Mouse (Mus musculus): ENCODE data around the gene Cabcoco1. TPM values are rescaled to one million over a fixed set of nuclear protein-coding genes. Genes with fewer than 3 reads are reported as not detected.

The Cabcoco1 gene
- polyA plus RNA-seq, 1 experiment from 2014 or later: 4.4 TPM

- Histone ChIP-seq H3K9me3 (ENCODE audit: control insufficient read depth, low read length) (no peaks in the 10 kb centered on the region), H3K4me3 (ENCODE audit: low read depth, low read length) (no peak overlapping the region), H3K9ac (ENCODE audit: low read depth, low read length) (no peak overlapping the region), H3K27me3 (replicated peaks; ENCODE audit: control insufficient read depth, insufficient read depth, low read length) (no peaks in the 10 kb centered on the region), H3K36me3 (ENCODE audit: control insufficient read depth, insufficient read depth, low read length) (no peaks in the 10 kb centered on the region), H3K27ac (replicated peaks; ENCODE audit: low read depth, low read length) (no peak overlapping the region), H3K4me2 (ENCODE audit: low read depth, low read length) (no peak overlapping the region), H3K4me1 (ENCODE audit: control insufficient read depth, insufficient read depth, low read length) (peaks cover 9% of the 10 kb centered on the region)
- 86% methylated on average over 3 of the region's 3 CpGs for WGBS
- no peak for DNase-seq (ENCODE audit: low spot score)
- ATAC-seq (ENCODE audit: low read depth): no peak
Measured at GRCm38 (mm10) chr10:68553677-68554076, 12.0 kb upstream of the Cabcoco1 start.

- Histone ChIP-seq H3K9ac (ENCODE audit: low read depth, low read length) (no peak overlapping the region), H3K4me1 (ENCODE audit: control insufficient read depth, insufficient read depth, low read length) (peaks cover 1% of the 10 kb centered on the region), H3K27ac (replicated peaks; ENCODE audit: low read depth, low read length) (no peak overlapping the region), H3K36me3 (ENCODE audit: control insufficient read depth, insufficient read depth, low read length) (no peaks in the 10 kb centered on the region), H3K9me3 (ENCODE audit: control insufficient read depth, low read length) (no peaks in the 10 kb centered on the region), H3K4me2 (ENCODE audit: low read depth, low read length) (no peak overlapping the region), H3K4me3 (ENCODE audit: low read depth, low read length) (no peak overlapping the region), H3K27me3 (replicated peaks; ENCODE audit: control insufficient read depth, insufficient read depth, low read length) (no peaks in the 10 kb centered on the region)
- DNase-seq (ENCODE audit: low spot score): no peak
- 85% methylated on average over 2 of the region's 2 CpGs for WGBS
- no peak for ATAC-seq (ENCODE audit: low read depth)
Measured at GRCm38 (mm10) chr10:68552556-68552955, 10.9 kb upstream of the Cabcoco1 start.

- Histone ChIP-seq H3K4me2 (ENCODE audit: low read depth, low read length) (no peak overlapping the region), H3K27me3 (replicated peaks; ENCODE audit: control insufficient read depth, insufficient read depth, low read length) (no peaks in the 10 kb centered on the region), H3K36me3 (ENCODE audit: control insufficient read depth, insufficient read depth, low read length) (no peaks in the 10 kb centered on the region), H3K4me3 (ENCODE audit: low read depth, low read length) (no peak overlapping the region), H3K27ac (replicated peaks; ENCODE audit: low read depth, low read length) (no peak overlapping the region), H3K9me3 (ENCODE audit: control insufficient read depth, low read length) (no peaks in the 10 kb centered on the region), H3K9ac (ENCODE audit: low read depth, low read length) (no peak overlapping the region), H3K4me1 (ENCODE audit: control insufficient read depth, insufficient read depth, low read length) (no peaks in the 10 kb centered on the region)
- DNase-seq (ENCODE audit: low spot score) (no peak), ATAC-seq (ENCODE audit: low read depth) (no peak)
- 86% methylated on average over 7 of the region's 7 CpGs for WGBS
Measured at GRCm38 (mm10) chr10:68551316-68551715, 9.6 kb upstream of the Cabcoco1 start.

GRCm38 (mm10) chr10:68550668-68551267 lies 9.1 kb upstream of the Cabcoco1 start:
- Histone ChIP-seq H3K4me3 (ENCODE audit: low read depth, low read length) (no peak overlapping the region), H3K27me3 (replicated peaks; ENCODE audit: control insufficient read depth, insufficient read depth, low read length) (no peaks in the 10 kb centered on the region), H3K36me3 (ENCODE audit: control insufficient read depth, insufficient read depth, low read length) (no peaks in the 10 kb centered on the region), H3K27ac (replicated peaks; ENCODE audit: low read depth, low read length) (no peak overlapping the region), H3K9me3 (ENCODE audit: control insufficient read depth, low read length) (no peaks in the 10 kb centered on the region), H3K9ac (ENCODE audit: low read depth, low read length) (no peak overlapping the region), H3K4me2 (ENCODE audit: low read depth, low read length) (no peak overlapping the region), H3K4me1 (ENCODE audit: control insufficient read depth, insufficient read depth, low read length) (no peaks in the 10 kb centered on the region)
- 81% methylated on average over 9 of the region's 9 CpGs for WGBS
- ATAC-seq (ENCODE audit: low read depth) (no peak), DNase-seq (ENCODE audit: low spot score) (no peak)

GRCm38 (mm10) chr10:68543107-68543506 lies 1.4 kb upstream of the Cabcoco1 start:
- peaks cover 12% of the 10 kb centered on the region for H3K4me1 ChIP-seq (ENCODE audit: control insufficient read depth, insufficient read depth, low read length)
- 0 out of 2 replicates have a peak overlapping the region, but pooled peaks have one; percentile 15 for H3K27ac ChIP-seq (replicated peaks; ENCODE audit: low read depth, low read length)
- WGBS: 33% methylated on average over 3 of the region's 3 CpGs
- H3K4me3 ChIP-seq (ENCODE audit: low read depth, low read length): no peak overlapping the region
- no peaks in the 10 kb centered on the region for H3K9me3 ChIP-seq (ENCODE audit: control insufficient read depth, low read length)
- no peak overlapping the region for H3K9ac ChIP-seq (ENCODE audit: low read depth, low read length)
- ATAC-seq (ENCODE audit: low read depth): no peak
- no peaks in the 10 kb centered on the region for H3K36me3 ChIP-seq (ENCODE audit: control insufficient read depth, insufficient read depth, low read length)
- no peak overlapping the region for H3K4me2 ChIP-seq (ENCODE audit: low read depth, low read length)
- no peaks in the 10 kb centered on the region for H3K27me3 ChIP-seq (replicated peaks; ENCODE audit: control insufficient read depth, insufficient read depth, low read length)
- DNase-seq (ENCODE audit: low spot score): no peak

- Histone ChIP-seq H3K4me3 (ENCODE audit: low read depth, low read length) (peak overlapping the region; percentile 33), H3K4me1 (ENCODE audit: control insufficient read depth, insufficient read depth, low read length) (peaks cover 12% of the 10 kb centered on the region), H3K4me2 (ENCODE audit: low read depth, low read length) (peak overlapping the region; percentile 53), H3K9ac (ENCODE audit: low read depth, low read length) (no peak overlapping the region), H3K27me3 (replicated peaks; ENCODE audit: control insufficient read depth, insufficient read depth, low read length) (no peaks in the 10 kb centered on the region), H3K36me3 (ENCODE audit: control insufficient read depth, insufficient read depth, low read length) (no peaks in the 10 kb centered on the region), H3K9me3 (ENCODE audit: control insufficient read depth, low read length) (no peaks in the 10 kb centered on the region), H3K27ac (replicated peaks; ENCODE audit: low read depth, low read length) (no peak overlapping the region)
- no peak for ATAC-seq (ENCODE audit: low read depth)
- WGBS: 34% methylated on average over 7 of the region's 7 CpGs
- no peak for DNase-seq (ENCODE audit: low spot score)
Measured at GRCm38 (mm10) chr10:68541943-68542420, 286 bp upstream of the Cabcoco1 start.

GRCm38 (mm10) chr10:68540612-68541011 lies 1.1 kb downstream of the Cabcoco1 start:
- peak; percentile 57 for DNase-seq (ENCODE audit: low spot score)
- Histone ChIP-seq H3K9me3 (ENCODE audit: control insufficient read depth, low read length) (no peaks in the 10 kb centered on the region), H3K9ac (ENCODE audit: low read depth, low read length) (no peak overlapping the region), H3K4me1 (ENCODE audit: control insufficient read depth, insufficient read depth, low read length) (peaks cover 16% of the 10 kb centered on the region), H3K27me3 (replicated peaks; ENCODE audit: control insufficient read depth, insufficient read depth, low read length) (no peaks in the 10 kb centered on the region), H3K27ac (replicated peaks; ENCODE audit: low read depth, low read length) (no peak overlapping the region), H3K4me3 (ENCODE audit: low read depth, low read length) (no peak overlapping the region), H3K36me3 (ENCODE audit: control insufficient read depth, insufficient read depth, low read length) (no peaks in the 10 kb centered on the region), H3K4me2 (ENCODE audit: low read depth, low read length) (no peak overlapping the region)
- 43% methylated on average over 3 of the region's 3 CpGs for WGBS
- ATAC-seq (ENCODE audit: low read depth): 0 out of 2 replicates have a peak, but pooled peaks have one; percentile 37

GRCm38 (mm10) chr10:68537261-68537950 lies 4.3 kb downstream of the Cabcoco1 start:
- DNase-seq (ENCODE audit: low spot score) (peak; percentile 66), ATAC-seq (ENCODE audit: low read depth) (no peak)
- H3K27me3 ChIP-seq (replicated peaks; ENCODE audit: control insufficient read depth, insufficient read depth, low read length): no peaks in the 10 kb centered on the region
- WGBS: 60% methylated on average over 4 of the region's 4 CpGs
- peaks cover 16% of the 10 kb centered on the region for H3K4me1 ChIP-seq (ENCODE audit: control insufficient read depth, insufficient read depth, low read length)
- no peaks in the 10 kb centered on the region for H3K9me3 ChIP-seq (ENCODE audit: control insufficient read depth, low read length)
- H3K4me3 ChIP-seq (ENCODE audit: low read depth, low read length): no peak overlapping the region
- H3K36me3 ChIP-seq (ENCODE audit: control insufficient read depth, insufficient read depth, low read length): no peaks in the 10 kb centered on the region
- H3K9ac ChIP-seq (ENCODE audit: low read depth, low read length): no peak overlapping the region
- H3K4me2 ChIP-seq (ENCODE audit: low read depth, low read length): no peak overlapping the region
- H3K27ac ChIP-seq (replicated peaks; ENCODE audit: low read depth, low read length): peak overlapping the region; percentile 49
